Mouse (Mus musculus) embryonic fibroblast, embryonic 13.5 days (primary cell): ENCODE measurements around the gene Stac3. TPM values are rescaled to one million over a fixed set of nuclear protein-coding genes. Genes with fewer than 3 reads are reported as not detected.
A peak's percentile ranks its signal among the peaks of the same experiment; 100 is the strongest.

Experiments
- H3K27ac ChIP-seq: 2 replicates; pipeline ENCODE4 v1.5.1; 2012; ENCODE audit warnings: low read length, control low read depth, inconsistent platforms; ENCODE audit not compliant: insufficient read depth
- H3K4me1 ChIP-seq: 2 replicates; pipeline ENCODE4 v1.6.1; 2011; ENCODE audit warnings: low read length; ENCODE audit not compliant: control insufficient read depth, insufficient read depth
- H3K4me3 ChIP-seq: 2 replicates; pipeline ENCODE4 v1.5.1; 2011; ENCODE audit warnings: mild to moderate bottlenecking, control low read depth, low read length; ENCODE audit not compliant: insufficient read depth
- CTCF ChIP-seq: IDR thresholded peaks from 2 replicates; pipeline ENCODE4 v1.5.1; 2011; ENCODE audit warnings: mild to moderate bottlenecking, control low read depth, low read length, moderate library complexity, borderline replicate concordance; ENCODE audit not compliant: insufficient read depth
- POLR2A ChIP-seq: IDR thresholded peaks from 2 replicates; pipeline ENCODE4 v1.6.1; 2011; ENCODE audit warnings: low read depth, mild to moderate bottlenecking, control low read depth, low read length, moderate library complexity
- polyA plus RNA-seq: library from polyadenylated mRNA; stranded (reverse); fragments of >200 nt; gene quantifications from 2 replicates; pipeline ENCODE4 v1.2.4, GENCODE M21; 2011; ENCODE audit warnings: low read depth; ENCODE audit not compliant: missing spikeins, insufficient read length

The Stac3 gene
- polyA plus RNA-seq, 1 experiment: 3.9 TPM

DNA sequence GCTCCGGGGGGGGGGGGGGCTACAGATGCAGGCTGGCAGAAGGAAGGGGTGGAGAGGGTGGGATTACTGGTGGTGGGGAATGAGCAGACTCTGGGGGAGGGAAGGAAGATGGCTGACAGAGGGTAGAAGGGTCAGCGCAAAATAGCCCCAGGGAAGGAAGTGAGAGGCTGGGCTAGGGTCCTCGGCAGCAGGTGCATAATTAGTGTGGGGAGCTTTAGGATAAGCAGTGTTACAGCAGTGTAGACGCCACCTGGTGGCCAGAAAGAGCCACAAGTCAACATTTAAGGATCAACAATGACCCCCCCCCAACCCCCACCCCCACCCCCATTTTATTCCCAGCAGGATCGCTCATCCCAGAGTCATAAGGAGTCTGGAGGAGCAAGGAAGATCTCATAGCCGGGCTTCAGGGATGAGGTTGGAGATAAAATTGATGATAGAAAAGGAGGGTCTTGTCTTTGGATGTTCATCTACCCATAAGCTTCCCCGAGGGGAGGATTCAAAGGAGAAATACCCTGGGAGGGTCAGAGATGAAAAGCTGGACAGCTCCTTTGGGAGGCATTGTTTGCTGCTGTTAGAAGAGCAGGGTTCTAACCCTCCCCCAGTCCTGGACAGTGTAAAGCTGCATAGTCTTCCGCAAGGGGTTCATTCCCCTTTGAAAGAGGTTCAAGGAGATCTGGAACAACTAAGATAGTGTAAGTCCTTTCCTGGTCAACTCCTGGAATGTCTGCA lies 35.3 kb downstream of the Stac3 start:
- no peak overlapping the region for H3K4me3 ChIP-seq
- no peak for TF ChIP-seq CTCF
- TF ChIP-seq POLR2A: no peak
- H3K4me1 ChIP-seq: peaks cover 3% of the 10 kb centered on the region; the same call in 1 of the 2 replicates
- H3K27ac ChIP-seq: no peak overlapping the region

DNA sequence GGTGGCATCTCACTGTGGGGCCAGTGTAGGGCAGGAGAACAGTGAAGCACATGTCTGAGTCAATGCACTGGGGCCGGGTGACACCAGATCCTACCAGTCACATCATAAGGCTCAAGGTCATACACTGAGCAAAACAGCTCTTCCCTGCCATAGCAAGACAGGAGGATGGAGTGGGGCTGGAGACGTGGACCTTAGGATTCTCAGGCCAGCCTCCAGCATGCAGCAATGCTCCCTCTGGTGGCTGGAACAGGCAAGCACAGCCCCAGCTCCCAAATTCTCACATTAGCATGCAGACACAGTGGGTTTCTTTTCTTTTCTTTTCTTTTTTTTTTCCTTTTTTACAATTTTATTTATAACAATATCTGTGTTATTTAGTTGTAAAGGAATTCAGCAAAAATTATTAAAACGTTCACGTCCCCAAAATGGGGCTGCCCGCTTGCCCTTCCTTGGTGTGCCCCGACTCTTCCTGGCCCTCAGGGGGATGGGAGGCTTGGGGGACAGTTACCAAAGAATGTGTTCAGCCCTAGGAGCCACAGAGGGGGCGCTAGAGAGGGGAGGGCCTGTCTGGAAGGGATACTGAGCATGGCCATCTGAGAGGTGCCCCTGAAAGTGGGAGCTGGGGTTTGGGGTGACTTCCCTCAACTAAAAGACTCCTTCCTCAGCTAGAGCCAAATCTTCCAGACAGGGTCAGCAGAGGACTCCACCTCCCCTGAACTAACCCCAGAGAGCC lies 36.5 kb downstream of the Stac3 start:
- H3K4me3 ChIP-seq: no peak overlapping the region
- H3K4me1 ChIP-seq: peaks cover 3% of the 10 kb centered on the region; the same call in 1 of the 2 replicates
- no peak overlapping the region for H3K27ac ChIP-seq
- peak; percentile 95 for TF ChIP-seq CTCF
- no peak for TF ChIP-seq POLR2A

DNA sequence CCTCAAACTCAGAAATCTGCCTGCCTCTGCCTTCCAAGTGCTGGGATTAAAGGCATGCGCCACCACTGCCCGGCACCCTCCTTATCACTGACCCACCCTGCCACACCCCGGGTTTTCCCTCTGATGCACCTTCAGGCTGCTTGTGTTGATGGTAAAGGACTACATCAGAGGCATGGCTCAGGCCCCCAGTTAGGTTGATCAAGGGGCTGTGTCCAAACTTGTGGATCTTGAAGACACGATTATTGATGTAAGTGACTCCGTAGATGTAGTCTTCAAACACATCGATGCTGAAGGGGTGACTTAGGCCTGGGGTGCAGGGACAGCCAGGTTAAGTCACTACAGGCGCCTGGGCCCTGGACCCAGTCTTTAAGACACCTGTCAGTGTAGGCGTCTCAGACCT lies 40.0 kb downstream of the Stac3 start:
- TF ChIP-seq POLR2A (no peak), CTCF (no peak)
- Histone ChIP-seq H3K4me3 (no peak overlapping the region), H3K27ac (no peak overlapping the region), H3K4me1 (no peaks in the 10 kb centered on the region)

DNA sequence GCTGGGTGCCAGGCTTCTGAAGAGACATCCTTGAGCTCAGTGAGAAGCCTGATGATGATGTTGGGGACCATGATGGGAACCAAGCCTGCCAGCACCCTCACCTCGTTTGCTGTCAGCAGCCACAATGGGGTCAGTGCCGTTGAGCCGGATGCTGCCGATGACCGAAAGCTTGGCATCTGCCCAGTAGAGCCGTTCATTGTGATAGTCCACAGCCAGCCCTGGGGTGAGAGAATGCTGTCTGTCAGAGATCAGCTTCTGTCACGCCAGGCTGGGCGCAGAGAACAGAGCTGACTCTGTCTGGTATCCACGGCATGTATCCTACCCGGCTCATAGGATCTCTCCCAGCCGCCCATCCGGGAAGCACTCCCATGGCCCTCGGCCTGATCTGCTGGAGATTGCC lies 40.6 kb downstream of the Stac3 start:
- Histone ChIP-seq H3K4me1 (no peaks in the 10 kb centered on the region), H3K27ac (no peak overlapping the region), H3K4me3 (no peak overlapping the region)
- TF ChIP-seq POLR2A: no peak
- no peak for TF ChIP-seq CTCF

DNA sequence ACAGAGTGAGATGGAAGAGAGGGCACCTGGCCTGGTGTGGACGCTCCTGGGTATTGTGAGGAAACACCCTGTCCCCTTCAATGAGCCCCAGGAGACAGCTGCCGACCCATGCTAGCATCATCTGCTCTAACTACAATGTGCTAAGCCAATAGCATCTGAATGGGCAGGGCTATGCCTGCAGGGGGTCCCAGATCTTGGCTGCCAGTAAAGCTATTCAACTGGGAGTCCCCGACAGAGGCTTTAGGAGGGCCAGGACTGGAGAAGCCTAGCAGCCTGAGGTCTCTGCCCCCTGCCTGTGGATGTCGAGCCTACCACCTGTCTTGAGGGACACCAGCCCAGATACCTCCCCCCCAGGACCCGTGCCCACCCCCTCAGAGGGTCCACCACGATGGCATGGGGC lies 41.2 kb downstream of the Stac3 start:
- TF ChIP-seq POLR2A (no peak), CTCF (no peak)
- no peak overlapping the region for H3K27ac ChIP-seq
- no peaks in the 10 kb centered on the region for H3K4me1 ChIP-seq
- H3K4me3 ChIP-seq: no peak overlapping the region

DNA sequence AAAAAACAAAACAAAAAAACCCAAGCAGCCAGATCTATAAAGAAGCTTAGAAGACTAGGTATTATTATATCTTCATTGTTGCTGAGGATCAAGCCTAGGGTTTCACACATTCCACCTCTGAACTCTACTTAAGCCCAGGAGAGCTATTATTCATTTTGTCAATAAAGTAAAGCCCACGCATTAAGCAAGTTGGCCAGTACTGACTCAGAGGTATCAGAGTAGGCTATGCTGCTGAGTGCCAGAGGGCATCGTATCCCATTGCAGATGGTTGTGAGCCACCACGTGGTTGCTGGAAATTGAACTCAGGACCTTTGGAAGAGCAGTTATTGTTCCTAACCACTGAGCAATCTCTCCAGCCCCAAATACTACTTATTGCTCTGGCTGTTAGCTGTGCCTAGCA lies 42.4 kb downstream of the Stac3 start:
- Histone ChIP-seq H3K4me1 (no peaks in the 10 kb centered on the region), H3K4me3 (no peak overlapping the region), H3K27ac (no peak overlapping the region)
- no peak for TF ChIP-seq POLR2A
- no peak for TF ChIP-seq CTCF

DNA sequence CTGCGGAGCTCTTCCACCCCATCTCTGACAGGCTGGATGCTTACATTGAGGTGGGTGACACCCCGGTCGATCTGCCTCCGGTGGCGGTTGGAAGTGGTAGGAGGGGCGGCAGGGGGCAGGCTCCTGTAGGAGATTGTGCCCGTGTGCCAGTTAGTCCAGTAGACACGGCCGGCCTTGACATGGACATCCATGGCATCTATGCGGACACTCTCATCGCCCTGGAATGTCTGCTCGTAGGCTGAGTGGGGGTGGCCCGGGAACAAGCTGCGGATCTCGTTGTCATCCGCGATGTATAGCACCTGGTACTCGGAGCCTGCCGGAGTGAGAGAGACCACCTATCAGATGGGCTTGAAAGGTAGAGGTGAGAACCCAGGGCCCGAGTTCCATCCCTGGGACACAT lies 42.9 kb downstream of the Stac3 start:
- H3K4me1 ChIP-seq: no peaks in the 10 kb centered on the region
- TF ChIP-seq POLR2A: no peak
- TF ChIP-seq CTCF: no peak
- no peak overlapping the region for H3K27ac ChIP-seq
- H3K4me3 ChIP-seq: no peak overlapping the region

DNA sequence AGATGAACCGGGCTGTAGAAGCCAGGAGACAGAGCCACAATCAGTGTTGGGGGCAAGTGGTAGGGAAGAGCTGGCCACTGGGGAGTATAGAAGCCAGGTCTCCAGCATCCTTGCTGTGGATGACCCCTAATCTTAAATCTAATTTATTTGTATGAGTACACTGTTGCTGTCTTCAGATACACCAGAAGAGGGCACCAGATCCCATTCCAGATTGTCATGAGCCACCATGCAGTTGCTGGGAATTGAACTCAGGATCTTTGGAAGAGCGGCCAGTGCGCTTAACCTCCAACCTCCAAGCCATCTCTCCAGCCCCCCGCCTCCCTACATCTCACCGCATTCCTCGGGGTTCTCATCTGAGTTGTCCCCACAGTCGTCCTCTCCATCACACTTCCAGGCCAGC lies 45.0 kb downstream of the Stac3 start:
- no peak overlapping the region for H3K4me3 ChIP-seq
- H3K27ac ChIP-seq: no peak overlapping the region
- H3K4me1 ChIP-seq: no peaks in the 10 kb centered on the region
- no peak for TF ChIP-seq POLR2A
- no peak for TF ChIP-seq CTCF

DNA sequence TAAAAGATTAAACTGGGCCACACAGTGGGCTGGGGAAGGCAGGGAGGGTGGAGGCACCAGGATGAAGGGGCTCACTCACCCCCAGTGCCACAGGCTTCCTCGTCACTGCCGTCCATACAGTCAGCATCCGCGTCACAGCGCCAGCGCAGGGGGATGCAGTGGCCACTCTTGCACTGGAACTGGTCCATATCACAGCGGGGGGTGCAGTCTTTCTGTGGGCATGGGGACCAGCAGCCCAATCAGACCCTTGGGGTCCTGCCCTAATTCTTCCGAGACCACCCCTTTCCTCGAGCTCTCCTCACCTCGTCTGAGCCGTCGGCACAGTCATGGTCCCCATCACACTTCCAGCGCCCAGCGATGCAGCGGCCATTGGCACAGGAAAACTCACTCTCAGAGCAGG lies 46.8 kb downstream of the Stac3 start:
- Histone ChIP-seq H3K4me1 (no peaks in the 10 kb centered on the region), H3K27ac (no peak overlapping the region), H3K4me3 (no peak overlapping the region)
- no peak for TF ChIP-seq CTCF
- no peak for TF ChIP-seq POLR2A

DNA sequence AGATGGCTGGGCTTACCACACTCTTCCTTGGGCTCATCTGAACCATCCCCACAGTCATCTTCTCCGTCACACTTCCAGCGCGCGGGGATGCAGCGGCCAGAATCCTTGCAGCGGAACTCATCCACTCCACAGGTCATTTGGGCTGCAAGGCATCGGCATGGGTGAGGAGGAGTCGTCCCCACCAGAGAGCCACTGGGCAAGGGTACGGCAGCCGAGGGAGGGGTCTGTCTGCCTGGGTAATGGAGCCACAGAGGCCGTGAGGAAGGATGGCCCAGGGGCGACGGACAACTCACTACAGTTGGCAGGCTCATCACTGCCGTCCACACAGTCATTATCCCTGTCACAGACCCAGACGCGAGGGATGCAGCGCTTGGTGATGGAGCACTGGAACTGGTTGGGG lies 48.4 kb downstream of the Stac3 start:
- Histone ChIP-seq H3K4me1 (no peaks in the 10 kb centered on the region), H3K27ac (no peak overlapping the region)

More for the DNA sequence above, 48.4 kb downstream of the Stac3 start:
- H3K4me3 ChIP-seq: no peak overlapping the region
- TF ChIP-seq POLR2A (no peak), CTCF (no peak)
